Mouse (Mus musculus): ENCODE data around the gene Hmcn1.

Hmcn1 gene

GRCm38 (mm10) chr1:150877920-150878319, 115.3 kb downstream of the Hmcn1 start:
- DNase-seq (ENCODE audit: low spot score), result no peak

GRCm38 (mm10) chr1:150874025-150874424, 119.2 kb downstream of the Hmcn1 start:
- no peak for DNase-seq (ENCODE audit: low spot score)

GRCm38 (mm10) chr1:150873231-150873630, 120.0 kb downstream of the Hmcn1 start:
- DNase-seq (ENCODE audit: low spot score), result no peak

GRCm38 (mm10) chr1:150872105-150872504, 121.1 kb downstream of the Hmcn1 start:
- DNase-seq (ENCODE audit: low spot score), result no peak

- no peak for DNase-seq (ENCODE audit: low spot score)
Observed at GRCm38 (mm10) chr1:150869189-150869588, 124.0 kb downstream of the Hmcn1 start.

GRCm38 (mm10) chr1:150866615-150867014, 126.6 kb downstream of the Hmcn1 start:
- DNase-seq (ENCODE audit: low spot score), result no peak

GRCm38 (mm10) chr1:150857779-150858178, 135.5 kb downstream of the Hmcn1 start:
- DNase-seq (ENCODE audit: low spot score), result no peak

GRCm38 (mm10) chr1:150833448-150833847, 159.8 kb downstream of the Hmcn1 start:
- DNase-seq (ENCODE audit: low spot score), result no peak

GRCm38 (mm10) chr1:150829851-150830250, 163.4 kb downstream of the Hmcn1 start:
- no peak for DNase-seq (ENCODE audit: low spot score)

GRCm38 (mm10) chr1:150827169-150827568, 166.1 kb downstream of the Hmcn1 start:
- no peak for DNase-seq (ENCODE audit: low spot score)

GRCm38 (mm10) chr1:150824334-150825005, 168.8 kb downstream of the Hmcn1 start:
- no peak for DNase-seq (ENCODE audit: low spot score)

GRCm38 (mm10) chr1:150816035-150816807, 177.0 kb downstream of the Hmcn1 start:
- DNase-seq (ENCODE audit: low spot score), result no peak

- no peak for DNase-seq (ENCODE audit: low spot score)
Observed at GRCm38 (mm10) chr1:150814917-150815316, 178.3 kb downstream of the Hmcn1 start.

GRCm38 (mm10) chr1:150813381-150813780, 179.9 kb downstream of the Hmcn1 start:
- no peak for DNase-seq (ENCODE audit: low spot score)

- DNase-seq (ENCODE audit: low spot score), result no peak
Observed at GRCm38 (mm10) chr1:150806864-150807263, 186.4 kb downstream of the Hmcn1 start.

GRCm38 (mm10) chr1:150805466-150805865, 187.8 kb downstream of the Hmcn1 start:
- no peak for DNase-seq (ENCODE audit: low spot score)

GRCm38 (mm10) chr1:150804235-150805099, 188.8 kb downstream of the Hmcn1 start:
- DNase-seq (ENCODE audit: low spot score), result no peak

GRCm38 (mm10) chr1:150802642-150803041, 190.6 kb downstream of the Hmcn1 start:
- DNase-seq (ENCODE audit: low spot score), result no peak

GRCm38 (mm10) chr1:150800611-150801263, 192.5 kb downstream of the Hmcn1 start:
- DNase-seq (ENCODE audit: low spot score), result no peak

- no peak for DNase-seq (ENCODE audit: low spot score)
Observed at GRCm38 (mm10) chr1:150798651-150799050, 194.6 kb downstream of the Hmcn1 start.

GRCm38 (mm10) chr1:150786746-150787145, 206.5 kb downstream of the Hmcn1 start:
- DNase-seq (ENCODE audit: low spot score), result no peak

All from T-cell, adult 2 months (primary cell).